Mouse (Mus musculus) C3H10T1/2 (cell line): ENCODE results near the gene Gm12569. TPM values are rescaled to one million over a fixed set of nuclear protein-coding genes. Genes with fewer than 3 reads are reported as not detected.

Source experiments
- polyA plus RNA-seq, 2 experiments: library from polyadenylated mRNA; unstranded; fragments of >200 nt; fragmentation: generic; extraction: Trizol; gene quantifications; one replicate each; pipeline ENCODE4 v1.2.1; 2012; ENCODE audit warnings: missing spikeins in 2 of 2

The Gm12569 gene
- not detected for polyA plus RNA-seq

DNA sequence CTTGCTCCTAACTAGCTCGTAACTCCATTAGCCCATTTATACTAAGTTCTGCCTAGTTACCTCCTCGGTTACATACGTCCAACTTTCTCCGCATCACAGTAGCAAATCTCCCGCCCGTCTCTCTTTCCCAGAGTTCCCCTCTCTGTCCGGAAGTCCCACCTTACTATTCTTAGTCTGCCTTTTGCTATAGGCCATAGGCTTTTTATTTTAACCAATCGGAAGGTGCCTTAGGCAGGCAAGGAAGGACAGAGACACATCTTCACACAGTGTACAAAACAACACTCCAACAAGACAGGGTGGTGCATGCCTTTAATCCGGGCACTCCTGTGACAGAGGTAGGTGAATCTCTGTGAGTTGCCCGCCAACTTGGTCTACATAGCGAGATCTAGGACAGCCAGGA, at the start of gene Gm12569:
TSS of gene Gm12569 (plus strand) at position 166 of the 400 bp plus-strand sequence.

DNA sequence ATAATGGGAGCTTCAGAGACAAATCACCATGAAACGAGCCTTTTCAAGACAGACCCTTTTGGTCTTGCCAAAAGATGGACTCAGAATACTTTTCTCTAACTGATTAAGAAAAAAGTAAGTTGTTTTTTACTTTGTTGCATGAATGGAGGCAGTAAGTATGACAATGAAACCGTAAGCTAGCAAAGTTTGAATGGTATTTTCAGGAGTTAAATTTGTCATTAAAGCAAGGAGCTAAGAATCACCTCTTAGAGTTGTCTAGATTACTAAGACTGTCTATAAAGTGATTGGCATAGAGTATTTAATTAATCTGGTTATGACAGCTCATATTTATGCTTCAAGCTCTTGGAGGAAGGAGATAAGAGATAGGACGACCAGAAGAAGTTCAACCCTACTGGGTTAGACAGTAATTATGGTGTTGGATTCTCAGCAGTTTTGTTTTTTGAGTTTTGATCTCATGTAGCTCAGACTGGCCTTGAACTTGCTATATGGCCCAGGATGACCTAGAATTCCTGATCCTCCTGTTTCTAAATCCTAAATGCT, 41.5 kb downstream of the Gm12569 start, which contains the start of gene Clk4:
TSS of gene Clk4 (plus strand) at position 51 of the 540 bp plus-strand sequence.

DNA sequence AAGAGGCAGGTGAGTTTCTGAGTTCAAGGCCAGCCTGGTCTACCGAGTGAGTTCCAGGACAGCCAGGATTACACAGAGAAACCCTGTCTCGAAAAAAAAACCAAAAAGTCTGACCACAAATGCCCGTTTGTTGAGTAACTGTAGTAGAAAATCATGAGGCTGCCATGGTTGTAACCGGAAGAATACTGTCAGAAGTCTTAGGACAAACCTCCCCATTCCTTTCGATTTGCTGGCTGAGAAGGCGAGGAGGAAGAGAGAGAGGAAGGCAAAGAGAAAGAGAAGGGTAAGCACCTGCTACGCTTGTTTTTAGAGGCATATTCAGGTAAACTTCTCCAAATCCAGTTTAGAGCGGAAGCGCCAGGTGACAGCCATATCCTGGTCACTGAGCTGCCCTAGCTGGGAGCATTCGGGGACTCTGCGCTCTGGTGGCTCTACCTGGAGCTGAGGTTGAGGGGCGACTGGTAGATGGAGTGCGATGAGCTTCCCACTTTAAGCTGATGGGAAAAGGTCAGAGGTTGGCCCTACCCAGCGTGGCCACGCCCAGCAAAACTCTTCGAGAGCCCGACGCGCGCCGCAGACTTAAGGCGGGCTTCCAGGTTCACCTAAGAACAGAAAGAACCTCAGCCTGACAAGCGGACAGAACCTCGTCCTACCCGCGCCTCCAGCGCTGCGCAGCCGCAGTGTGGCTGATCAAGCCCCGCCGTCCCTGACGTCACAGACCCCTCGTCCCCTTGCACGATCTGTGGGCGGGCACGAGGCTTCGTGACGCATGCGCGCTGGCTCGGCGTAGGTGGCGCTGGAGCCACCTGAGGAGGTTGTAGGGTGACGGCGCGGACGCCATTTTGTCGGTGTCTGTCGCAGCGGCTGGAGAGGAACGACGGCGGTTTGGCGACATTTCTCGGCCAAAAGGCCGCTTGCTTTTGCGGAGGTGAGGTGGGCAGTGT, 42.3 kb downstream of the Gm12569 start, which contains the start of gene BC049762:
TSS of gene BC049762 (minus strand) at position 705 of the 944 bp plus-strand sequence.

Other genes with a start within 250 kb of the Gm12569 start
- not detected for gene Olfr1377, start 238.5 kb upstream of the Gm12569 start, polyA plus RNA-seq
- gene Olfr51, start 216.9 kb upstream of the Gm12569 start, polyA plus RNA-seq: not detected
- not detected for gene Olfr54, start 206.2 kb upstream of the Gm12569 start, polyA plus RNA-seq
- gene Olfr1375, start 172.4 kb upstream of the Gm12569 start, polyA plus RNA-seq: not detected
- 1 to 10 TPM in 1 of 2 experiments, under 1 TPM in 1; 0.08 to 1.4 TPM for gene Zfp354a, start 161.2 kb upstream of the Gm12569 start, polyA plus RNA-seq
- gene Clk4, start 41.3 kb downstream of the Gm12569 start, polyA plus RNA-seq: 10 to 100 TPM in 1 of 2 experiments, under 1 TPM in 1; 0.88 to 14.8 TPM
- under 1 TPM; 0.19 to 0.26 TPM for gene BC049762, start 42.6 kb downstream of the Gm12569 start, polyA plus RNA-seq
- 1 to 10 TPM in 1 of 2 experiments, under 1 TPM in 1; 0.02 to 4.1 TPM for gene Col23a1, start 69.4 kb downstream of the Gm12569 start, polyA plus RNA-seq